Mouse (Mus musculus): Measurements from ENCODE around the gene Fam189a1.
A peak's percentile ranks its signal among the peaks of the same experiment; 100 is the strongest.

DNA sequence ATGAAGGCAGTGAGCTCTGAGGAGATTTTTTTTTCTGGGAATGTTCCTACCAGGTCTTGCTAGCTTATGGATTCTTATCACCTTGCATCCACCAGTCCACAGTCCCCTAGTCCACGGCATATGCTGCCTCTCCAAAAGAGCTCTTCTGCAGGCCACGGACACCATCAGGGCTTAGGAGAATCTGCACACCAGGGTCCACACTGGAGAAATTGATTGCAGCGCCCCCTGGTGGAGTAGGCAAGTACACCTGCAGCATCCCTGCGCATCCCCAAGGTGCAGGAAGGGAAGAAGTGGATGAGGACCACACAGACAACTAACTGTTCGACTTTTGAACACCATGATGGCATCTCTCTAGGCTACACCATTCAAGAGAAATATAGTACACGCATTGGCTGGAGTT is 82.8 kb downstream of the Fam189a1 start:
- TF ChIP-seq EP300 (IDR thresholded peaks at IDR 0.05; ENCODE audit: low read depth) (no peak), CTCF (IDR thresholded peaks at IDR 0.05; ENCODE audit: low read depth) (peak; percentile 76)

Data from liver, embryonic 14.5 days (tissue).